ENCODE assay signal across 14 mouse cellular contexts in genomic region chr10:71120769-71121165, GRCm38 (mm10). TPM values are rescaled to one million over a fixed set of nuclear protein-coding genes. Genes with fewer than 3 reads are reported as not detected.
A peak's percentile ranks its signal among the peaks of the same experiment; 100 is the strongest.
DNase-seq lines count a peak whose midpoint lies in the region; ATAC-seq and TF ChIP-seq lines count a peak whose summit lies in the region.
"Had no signal": no experiment of that assay in that cellular context is flagged by ENCODE, and none has a peak within 500 bp of the region (broad histone marks: within the 10 kb centered on the region; RNA-seq: fewer than 3 reads in every experiment).

No protein-coding gene starts in this region.

- TF ChIP-seq EP300 in heart, postnatal 0 days (IDR thresholded peaks at IDR 0.05; ENCODE audit: low read depth), result no peak

- peaks cover 15% of the 10 kb centered on the region; the same call in 1 of the 2 replicates for H3K4me1 ChIP-seq in heart, postnatal 0 days (ENCODE audit: control insufficient read depth, insufficient read depth)
- H3K4me1 ChIP-seq in brown adipose tissue, adult 24 weeks (ENCODE audit: control insufficient read depth, insufficient read depth, insufficient read length, low read length), result peaks cover 6% of the 10 kb centered on the region; the same call in 1 of the 2 replicates
- H3K4me1 ChIP-seq in intestine, embryonic 16.5 days (ENCODE audit: control insufficient read depth, insufficient read depth, low read length), result peaks cover 24% of the 10 kb centered on the region
- no peaks in the 10 kb centered on the region for H3K4me1 ChIP-seq in forebrain, embryonic 12.5 days
- H3K4me1 ChIP-seq: megakaryocyte, embryonic 14.5 days had no signal

- intact Hi-C loops in heart, postnatal 36 days (cut with DNase I), result no loop called here

- H3K4me3 ChIP-seq in heart, postnatal 0 days (ENCODE audit: low read depth, low read length), result no peak overlapping the region
- H3K4me3 ChIP-seq in brown adipose tissue, adult 24 weeks (ENCODE audit: insufficient read depth, low read depth, low read length), result no peak overlapping the region
- H3K4me3 ChIP-seq in intestine, embryonic 16.5 days (ENCODE audit: low read length), result no peak overlapping the region
- H3K4me3 ChIP-seq in forebrain, embryonic 12.5 days (replicated peaks), result no peak overlapping the region
- H3K4me3 ChIP-seq: megakaryocyte, embryonic 14.5 days had no signal

- no peak overlapping the region for H3K4me2 ChIP-seq in heart, postnatal 0 days (ENCODE audit: low read depth, low read length)
- no peak overlapping the region for H3K4me2 ChIP-seq in intestine, embryonic 16.5 days (ENCODE audit: low read depth, low read length)
- no peak overlapping the region for H3K4me2 ChIP-seq in forebrain, embryonic 12.5 days

- no peaks in the 10 kb centered on the region for H3K36me3 ChIP-seq in heart, postnatal 0 days (replicated peaks; ENCODE audit: control insufficient read depth, insufficient read depth, low read length)
- no peaks in the 10 kb centered on the region for H3K36me3 ChIP-seq in intestine, embryonic 16.5 days (ENCODE audit: control insufficient read depth, insufficient read depth, low read length)
- no peaks in the 10 kb centered on the region for H3K36me3 ChIP-seq in forebrain, embryonic 12.5 days (replicated peaks)

- TF ChIP-seq CTCF in heart, postnatal 0 days (IDR thresholded peaks at IDR 0.05; ENCODE audit: low read depth), result no peak

- ATAC-seq in heart, postnatal 0 days (ENCODE audit: insufficient read depth, low read depth), result no peak
- ATAC-seq in intestine, embryonic 16.5 days, result peak; percentile 40; the same call in 1 of the 2 replicates
- ATAC-seq in forebrain, embryonic 12.5 days (ENCODE audit: low FRiP score), result no peak
- ATAC-seq: forebrain, postnatal 0 days had no signal

- H3K9me3 ChIP-seq in heart, postnatal 0 days (replicated peaks; ENCODE audit: control insufficient read depth, low read length), result no peaks in the 10 kb centered on the region
- H3K9me3 ChIP-seq in intestine, embryonic 16.5 days (ENCODE audit: control insufficient read depth, low read length), result no peaks in the 10 kb centered on the region
- no peaks in the 10 kb centered on the region for H3K9me3 ChIP-seq in forebrain, embryonic 12.5 days

- no peak for DNase-seq in heart, postnatal 0 days (ENCODE audit: low spot score)
- no peak for DNase-seq in heart, postnatal 36 days
- DNase-seq in kidney, postnatal 4 days, result peak; percentile 49 to 69
- DNase-seq in left cerebral cortex, adult 8-10 months (ENCODE audit: low spot score in 2 of 2), result no peak
- DNase-seq: cerebellum, adult 2 months; forebrain, postnatal 0 days; gastrocnemius, postnatal 36 days; layer of hippocampus, postnatal 36 days; liver; lung, adult 2 months had no signal

- 67% methylated on average over 3 of the region's 3 CpGs for WGBS in heart, postnatal 0 days
- 84% methylated on average over 3 of the region's 3 CpGs for WGBS in intestine, embryonic 16.5 days
- 88% methylated on average over 3 of the region's 3 CpGs for WGBS in forebrain, embryonic 12.5 days

- no peak overlapping the region for H3K9ac ChIP-seq in heart, postnatal 0 days (replicated peaks; ENCODE audit: low read depth, low read length)
- H3K9ac ChIP-seq in intestine, embryonic 16.5 days (ENCODE audit: low read depth, low read length), result no peak overlapping the region
- H3K9ac ChIP-seq in forebrain, embryonic 12.5 days, result no peak overlapping the region
- H3K9ac ChIP-seq: forebrain, postnatal 0 days had no signal

- H3K27ac ChIP-seq in heart, postnatal 0 days (ENCODE audit: low read depth), result 0 out of 2 replicates have a peak overlapping the region, but pooled peaks have one; percentile 4
- H3K27ac ChIP-seq in brown adipose tissue, adult 24 weeks (replicated peaks; ENCODE audit: low read depth, low read length), result peak overlapping the region; percentile 16; the same call in 1 of the 2 replicates
- no peak overlapping the region; the same call in 1 of the 2 replicates for H3K27ac ChIP-seq in intestine, embryonic 16.5 days (ENCODE audit: low read length)
- H3K27ac ChIP-seq in forebrain, embryonic 12.5 days, result no peak overlapping the region

- H3K27me3 ChIP-seq in heart, postnatal 0 days (ENCODE audit: control insufficient read depth, insufficient read depth, low read length), result no peaks in the 10 kb centered on the region
- H3K27me3 ChIP-seq in intestine, embryonic 16.5 days (replicated peaks; ENCODE audit: control insufficient read depth, insufficient read depth, low read length), result no peaks in the 10 kb centered on the region
- no peaks in the 10 kb centered on the region for H3K27me3 ChIP-seq in forebrain, embryonic 12.5 days
- H3K27me3 ChIP-seq: megakaryocyte, embryonic 14.5 days had no signal

RNA-seq across cellular contexts. Expression of gene Bicc1, which starts 38.7 kb away (rescaled TPM):
- total RNA-seq in heart, postnatal 0 days (2014; rRNA removed; ENCODE audit: low replicate concordance), result 12.3 and 13.3 TPM in 2 replicates
- polyA plus RNA-seq in heart, postnatal 0 days (2015; fragmentation: Nextera tagmentation; extraction: Ambion mirVana), result 11.3 and 12.3 TPM in 2 replicates
- total RNA-seq in heart, postnatal 36 days (2021), result 10 to 100 TPM; 16.4 to 22.2 TPM
- polyA plus RNA-seq in brown adipose tissue, adult 24 weeks (2012; ENCODE audit: insufficient read depth, insufficient read length, missing spikeins), result 2.5 and 4.2 TPM in 2 replicates
- 11.8 and 12.6 TPM in 2 replicates for polyA plus RNA-seq in intestine, embryonic 16.5 days (2015; fragmentation: Nextera tagmentation; extraction: Ambion mirVana)
- 1 to 10 TPM; 5.4 to 7.1 (median 6.0) TPM for total RNA-seq in left cerebral cortex, adult 8-10 months (2022)
- polyA plus RNA-seq in forebrain, embryonic 12.5 days (2016; fragmentation: Nextera tagmentation; extraction: Ambion mirVana), result 5.7 and 6.8 TPM in 2 replicates

Comparison
In these comparisons a context has a peak if more than half of its experiments do, and no peak if none do; other contexts are left out.
1. DNase-seq: peak in kidney, postnatal 4 days (2 of 2); none in heart, postnatal 0 days (single experiment), heart, postnatal 36 days (0 of 2) and left cerebral cortex, adult 8-10 months (0 of 2).
2. H3K27ac ChIP-seq: peak in heart, postnatal 0 days (single experiment) and brown adipose tissue, adult 24 weeks (single experiment); none in intestine, embryonic 16.5 days (single experiment) and forebrain, embryonic 12.5 days (single experiment).